Mouse (Mus musculus): ENCODE data around the gene Nr3c2.

GRCm38 (mm10) chr8:77185816-77186215 is 286.6 kb downstream of the Nr3c2 start:
- TF ChIP-seq CTCF (IDR thresholded peaks at IDR 0.05; ENCODE audit: extremely low read depth, insufficient read depth, low read length) (no peak), POLR2A (IDR thresholded peaks at IDR 0.05; ENCODE audit: extremely low read depth, insufficient read depth, low read length) (no peak)
